Mouse (Mus musculus): ENCODE measurements around the gene Itih5.
A peak's percentile ranks its signal among the peaks of the same experiment; 100 is the strongest.

Itih5 gene

DNA sequence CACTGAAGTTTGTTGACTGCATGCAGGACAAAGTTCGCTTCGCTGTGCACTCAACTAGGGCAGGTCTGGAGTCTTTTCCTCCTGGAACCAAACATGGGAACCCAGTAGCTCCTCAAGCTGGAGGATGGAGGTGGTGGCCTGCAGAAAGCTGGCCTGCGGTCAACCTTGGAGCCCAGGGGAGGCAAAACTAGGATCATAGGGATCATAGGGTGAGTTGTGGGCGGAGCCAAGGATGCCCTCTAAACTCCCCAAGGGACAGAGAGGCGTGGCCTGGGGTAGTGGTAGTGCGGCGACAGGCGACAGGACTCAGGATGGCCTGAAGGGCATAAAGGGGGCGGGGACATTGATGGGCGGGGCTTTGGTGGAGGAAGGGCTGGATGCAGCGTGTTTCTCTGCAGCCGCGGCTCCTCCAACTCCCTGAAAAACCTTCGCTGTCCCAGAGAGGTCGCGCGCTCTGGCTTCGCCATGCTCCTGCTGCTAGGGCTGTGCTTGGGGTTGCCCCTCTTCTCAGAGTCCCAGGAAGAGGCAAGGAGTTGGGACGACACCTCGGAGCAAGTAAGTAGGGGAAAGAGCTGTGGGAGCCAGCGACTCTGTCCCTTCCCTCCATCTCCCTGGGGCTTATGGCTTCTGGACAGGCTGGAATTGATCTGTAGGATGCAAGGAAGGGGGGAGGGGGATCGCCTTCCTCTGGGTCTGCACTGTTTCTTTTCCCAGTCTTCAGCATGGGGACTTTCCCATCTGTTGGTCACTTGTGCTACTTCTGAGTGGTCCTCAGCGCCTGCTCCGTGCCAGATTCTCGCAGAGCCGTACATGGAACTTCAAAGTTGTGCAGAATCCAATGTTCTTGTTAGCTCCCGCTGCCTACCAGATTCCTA is at the start of gene Itih5:
Gene Itih5, plus strand, starts transcription at position 371 of the 875 bp plus-strand sequence.
- DNase-seq (ENCODE audit: low read depth, low spot score), result peak; percentile 42

DNA sequence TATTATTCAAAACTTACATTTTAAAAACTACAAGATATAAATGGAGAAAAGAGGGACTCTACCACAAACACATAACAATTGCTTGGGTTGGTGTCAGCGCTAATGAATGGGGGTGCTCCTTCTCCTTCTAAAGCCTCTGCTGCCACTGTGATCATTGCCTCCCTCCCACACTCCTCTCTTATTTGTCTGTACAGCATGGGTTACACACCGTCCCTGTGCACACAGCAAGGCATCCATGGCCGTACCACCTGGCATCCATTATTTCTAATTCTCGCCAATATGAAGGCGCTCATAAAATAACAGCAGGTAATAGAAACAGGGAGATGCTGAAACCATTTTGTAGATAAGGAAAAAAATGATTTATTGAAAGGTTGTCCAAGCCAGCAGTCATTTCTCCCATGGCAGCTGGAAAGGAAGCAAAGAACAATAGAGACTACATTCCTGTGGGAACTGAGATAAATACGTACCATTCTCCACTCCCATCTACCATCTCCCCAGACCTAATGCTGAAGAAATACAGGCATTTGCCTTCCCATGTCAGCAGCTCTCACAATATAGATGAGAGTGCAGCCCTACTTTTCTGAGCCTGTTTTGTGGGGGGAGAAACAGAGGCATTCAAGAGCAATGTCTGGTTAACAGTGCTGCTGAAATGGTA is 44.7 kb upstream of the Itih5 start:
- no peak for DNase-seq (ENCODE audit: low read depth, low spot score)

DNA sequence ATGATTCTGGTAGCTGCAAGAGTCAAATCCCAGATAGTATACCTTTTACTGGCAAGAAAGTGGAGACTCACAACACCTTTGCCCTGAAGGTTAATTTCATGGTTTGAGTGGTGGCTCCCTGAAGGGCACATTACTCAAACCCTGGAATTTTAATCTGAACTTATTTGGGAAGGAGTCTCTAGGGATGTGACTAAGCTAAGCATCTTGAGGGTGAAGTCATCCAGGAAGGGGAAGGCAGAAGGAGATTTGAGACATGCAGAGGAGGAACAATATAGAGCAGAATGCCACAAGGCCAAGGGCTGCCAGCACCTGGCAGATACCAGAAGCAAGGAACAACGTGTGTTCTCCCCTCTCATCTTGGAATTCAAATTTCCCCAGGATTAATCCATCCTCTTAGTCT is 34.6 kb upstream of the Itih5 start:
- no peak for DNase-seq (ENCODE audit: low read depth, low spot score)

DNA sequence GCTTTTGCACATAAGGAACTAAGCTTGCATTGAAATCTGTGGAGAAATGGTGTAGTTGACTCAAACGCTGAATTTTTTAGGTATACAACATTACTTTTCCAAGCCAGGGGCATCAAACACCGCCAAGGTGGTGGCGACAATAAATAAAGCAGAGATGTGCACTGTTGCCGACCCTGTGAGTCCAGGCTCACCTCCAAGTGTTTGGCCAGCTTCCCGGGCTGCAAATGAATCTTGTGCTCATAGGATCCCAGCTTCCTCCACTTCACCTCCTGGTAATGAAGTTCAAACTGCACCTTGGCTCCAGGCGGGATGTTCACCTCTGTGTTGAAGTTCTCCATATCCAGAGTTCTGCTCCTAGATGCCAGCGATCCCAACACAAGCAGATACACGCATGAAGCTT is 34.1 kb upstream of the Itih5 start:
- no peak for DNase-seq (ENCODE audit: low read depth, low spot score)

DNA sequence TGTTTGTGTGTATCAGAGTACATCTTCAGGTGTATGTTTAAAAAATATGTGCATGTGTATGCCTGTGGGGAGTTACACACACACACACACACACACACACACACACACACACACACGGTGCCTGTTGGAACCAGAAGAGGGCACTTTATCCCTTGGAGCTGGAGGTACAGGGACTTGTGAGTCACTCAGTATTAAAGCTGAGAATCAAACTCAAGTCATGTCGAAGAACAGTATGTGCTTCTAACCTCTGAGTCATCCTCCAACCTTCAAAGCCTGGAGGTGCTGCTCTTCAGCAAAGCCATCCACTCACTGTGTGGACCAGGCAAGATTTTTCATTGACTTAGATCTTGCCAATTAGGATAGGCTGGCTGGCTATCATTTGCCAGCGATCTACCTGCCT is 31.5 kb upstream of the Itih5 start:
- no peak for DNase-seq (ENCODE audit: low read depth, low spot score)

DNA sequence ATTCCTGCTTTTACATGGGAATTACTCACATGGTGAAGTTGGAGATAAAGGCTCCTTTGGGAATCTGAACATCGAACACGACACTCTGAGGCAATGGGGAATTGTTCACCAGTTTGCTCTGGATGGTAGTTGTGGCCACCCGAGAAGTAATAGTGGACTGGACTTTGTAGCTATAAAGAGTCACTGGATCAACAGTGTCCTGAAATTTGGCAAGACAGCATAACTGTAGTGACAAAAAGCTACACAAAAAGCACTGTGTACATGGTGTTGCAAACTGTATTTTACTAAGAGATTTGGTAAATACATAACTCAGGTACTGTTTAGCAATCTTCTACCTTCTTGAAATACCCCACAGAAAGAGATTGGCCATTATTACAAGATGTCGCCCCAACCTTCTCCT is 27.2 kb upstream of the Itih5 start:
- DNase-seq (ENCODE audit: low read depth, low spot score), result no peak

DNA sequence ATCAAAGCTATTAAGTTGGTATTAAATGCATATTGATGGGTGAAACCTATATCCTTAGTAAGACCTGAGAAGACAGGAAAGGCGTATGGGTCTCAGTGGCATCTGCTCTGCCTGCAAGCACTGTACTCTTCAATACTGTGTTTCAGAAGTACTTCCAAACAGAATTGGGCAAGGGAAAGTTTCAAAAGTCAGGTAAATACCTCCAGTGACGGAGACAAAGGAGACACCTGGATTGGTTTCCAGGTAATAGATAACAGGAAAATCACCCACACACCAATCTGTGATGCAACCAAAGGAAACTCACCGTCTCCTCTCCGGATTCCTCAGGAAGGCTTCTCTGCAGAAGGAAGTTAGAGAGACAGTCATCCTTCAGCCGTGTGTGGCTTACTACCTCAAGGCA is 25.9 kb upstream of the Itih5 start:
- no peak for DNase-seq (ENCODE audit: low read depth, low spot score)

DNA sequence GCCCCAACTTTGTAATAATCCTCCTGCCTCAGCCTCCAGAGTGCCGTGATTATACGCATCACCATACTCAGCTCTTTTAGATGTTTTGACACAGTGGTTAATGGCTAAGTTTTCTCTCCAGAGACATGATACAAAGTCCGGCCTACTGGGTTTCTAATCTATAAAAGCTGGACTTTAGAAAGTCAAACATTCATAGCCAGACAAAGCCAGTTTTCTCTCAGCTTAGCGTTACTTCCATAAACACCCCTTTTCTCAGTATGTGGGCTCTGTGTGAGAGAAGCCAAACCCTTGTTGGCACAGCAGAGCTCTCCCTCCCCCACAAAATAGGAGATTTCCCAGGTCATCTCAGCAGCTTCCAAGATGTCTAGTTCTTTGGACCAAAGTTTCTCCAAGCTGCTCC is 24.8 kb upstream of the Itih5 start:
- no peak for DNase-seq (ENCODE audit: low read depth, low spot score)

DNA sequence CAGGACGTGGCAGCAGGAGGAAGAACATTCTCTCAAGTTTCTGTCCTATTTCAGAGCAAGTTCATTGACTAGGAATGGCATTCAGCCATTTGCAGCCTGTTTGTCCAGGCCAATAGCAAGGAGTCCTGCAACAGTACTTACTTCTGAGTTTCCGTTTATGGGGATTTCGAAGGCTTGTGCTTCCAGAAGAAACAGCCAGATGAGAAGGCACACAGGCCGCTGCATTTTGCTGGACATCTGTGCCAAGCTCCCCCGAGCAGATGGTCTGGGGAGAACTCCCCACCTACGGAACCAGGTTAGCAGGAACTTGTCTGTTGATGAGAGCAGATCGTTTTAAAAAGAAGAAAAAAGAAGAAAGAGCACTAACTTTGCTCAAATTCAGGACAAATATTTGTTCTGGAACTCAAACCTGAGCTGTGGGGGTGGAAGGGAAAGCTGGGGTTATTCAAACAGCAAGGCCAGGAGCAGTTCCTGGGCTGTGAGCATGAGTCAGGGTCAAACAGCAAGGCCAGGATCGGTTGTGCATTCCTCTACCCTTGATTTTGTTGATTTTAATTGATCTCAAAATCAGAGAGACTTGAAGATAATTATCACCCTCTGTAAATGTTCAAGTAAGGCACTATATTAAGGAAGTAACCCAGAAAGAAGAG is 22.9 kb upstream of the Itih5 start:
- DNase-seq (ENCODE audit: low read depth, low spot score), result no peak

DNA sequence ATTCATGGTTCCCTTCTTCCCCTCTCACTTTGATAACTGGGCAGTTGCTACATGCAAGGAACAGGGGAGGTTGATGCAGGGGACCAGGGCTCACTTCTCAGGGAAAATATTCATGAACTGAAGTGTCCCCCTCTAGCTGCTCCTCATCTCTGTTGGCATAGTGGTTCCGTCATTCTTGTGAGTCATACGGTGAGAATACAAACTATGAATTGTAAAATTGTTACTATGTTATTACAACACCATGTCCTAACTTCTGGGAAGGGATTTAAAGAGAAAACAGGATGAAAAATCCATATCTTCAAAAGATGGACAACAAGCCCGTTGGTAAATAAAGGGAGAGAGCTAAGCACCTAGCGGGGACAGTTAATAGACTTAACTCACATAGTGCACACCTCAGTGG is 22.1 kb upstream of the Itih5 start, which contains the start of gene Itih2:
Gene Itih2, minus strand, starts transcription at position 101 of the 400 bp plus-strand sequence.
- no peak for DNase-seq (ENCODE audit: low read depth, low spot score)

DNA sequence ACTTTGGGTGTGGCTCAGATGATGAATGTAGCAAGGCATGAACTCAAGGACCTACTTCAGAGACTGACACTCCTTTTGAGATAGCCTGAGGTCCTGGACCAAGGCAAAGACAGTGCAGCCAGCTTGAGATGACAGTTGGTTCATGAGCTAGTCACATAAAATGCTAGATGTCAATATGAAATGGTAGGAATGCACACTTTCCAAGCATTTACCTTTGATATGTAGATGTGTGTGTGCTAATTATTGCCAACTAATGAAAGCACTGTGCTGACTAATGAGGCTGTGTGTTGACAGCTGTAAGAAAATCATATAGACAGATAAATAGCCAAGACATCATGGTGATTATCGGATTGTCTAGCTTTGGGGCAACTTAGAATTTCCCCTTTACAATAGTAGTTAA is 21.2 kb upstream of the Itih5 start:
- no peak for DNase-seq (ENCODE audit: low read depth, low spot score)

DNA sequence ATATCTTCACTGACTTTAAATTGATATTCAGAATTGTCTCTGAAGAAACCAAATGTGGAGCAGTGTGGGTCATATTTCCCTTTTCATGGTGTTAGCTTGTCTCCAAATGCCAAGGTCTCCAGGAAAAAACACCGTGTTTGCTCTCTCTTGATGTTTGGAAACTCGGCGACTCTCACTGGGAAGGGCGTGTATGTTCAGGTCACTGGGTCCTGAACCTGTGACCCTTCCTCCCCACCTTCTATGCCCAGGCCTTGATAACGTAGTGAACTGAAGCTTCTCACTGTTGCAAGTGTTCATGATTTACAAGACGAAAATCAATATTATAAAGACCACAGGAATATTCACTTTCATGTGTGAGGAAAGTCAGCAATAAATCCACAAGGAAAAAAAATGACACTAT is 19.4 kb upstream of the Itih5 start:
- no peak for DNase-seq (ENCODE audit: low read depth, low spot score)

DNA sequence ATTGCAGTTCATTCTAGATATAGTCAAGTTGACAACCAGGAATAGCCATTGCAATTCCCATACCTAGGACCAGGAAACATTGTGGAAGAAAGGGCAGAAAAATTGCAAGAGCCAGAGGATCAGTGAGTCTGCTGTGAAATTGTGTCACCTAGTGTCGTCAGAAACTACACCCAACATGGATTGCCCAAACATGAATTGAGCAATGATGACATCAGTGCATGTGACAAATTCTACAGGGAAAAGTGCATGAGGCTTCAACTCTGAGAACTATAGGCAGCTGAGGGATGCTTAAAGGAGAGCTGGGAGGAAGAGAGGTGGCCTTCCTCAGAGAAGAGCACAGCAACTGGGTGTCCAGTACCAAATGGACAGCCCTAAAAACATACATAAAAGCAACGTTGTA is 16.1 kb upstream of the Itih5 start:
- DNase-seq (ENCODE audit: low read depth, low spot score), result no peak

DNA sequence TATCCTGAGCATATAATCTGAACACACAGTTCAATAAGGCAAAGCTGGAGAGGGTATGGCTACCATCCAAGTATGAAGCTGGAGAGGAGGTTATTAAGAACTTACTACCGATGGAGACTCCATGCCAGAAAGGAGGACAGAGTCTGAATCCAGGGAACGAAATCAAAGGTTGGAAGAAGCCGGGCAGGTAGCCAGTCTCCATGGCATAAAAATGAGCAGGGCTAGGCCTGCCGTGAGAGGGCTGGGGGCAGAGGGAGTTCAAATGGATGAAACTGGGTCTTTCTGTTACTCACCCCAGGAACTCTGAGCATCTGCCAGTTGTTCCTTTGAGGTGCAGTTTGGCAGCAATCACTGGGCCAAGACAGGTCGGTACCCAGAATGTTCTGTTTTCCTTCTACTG is 12.9 kb upstream of the Itih5 start:
- no peak for DNase-seq (ENCODE audit: low read depth, low spot score)

DNA sequence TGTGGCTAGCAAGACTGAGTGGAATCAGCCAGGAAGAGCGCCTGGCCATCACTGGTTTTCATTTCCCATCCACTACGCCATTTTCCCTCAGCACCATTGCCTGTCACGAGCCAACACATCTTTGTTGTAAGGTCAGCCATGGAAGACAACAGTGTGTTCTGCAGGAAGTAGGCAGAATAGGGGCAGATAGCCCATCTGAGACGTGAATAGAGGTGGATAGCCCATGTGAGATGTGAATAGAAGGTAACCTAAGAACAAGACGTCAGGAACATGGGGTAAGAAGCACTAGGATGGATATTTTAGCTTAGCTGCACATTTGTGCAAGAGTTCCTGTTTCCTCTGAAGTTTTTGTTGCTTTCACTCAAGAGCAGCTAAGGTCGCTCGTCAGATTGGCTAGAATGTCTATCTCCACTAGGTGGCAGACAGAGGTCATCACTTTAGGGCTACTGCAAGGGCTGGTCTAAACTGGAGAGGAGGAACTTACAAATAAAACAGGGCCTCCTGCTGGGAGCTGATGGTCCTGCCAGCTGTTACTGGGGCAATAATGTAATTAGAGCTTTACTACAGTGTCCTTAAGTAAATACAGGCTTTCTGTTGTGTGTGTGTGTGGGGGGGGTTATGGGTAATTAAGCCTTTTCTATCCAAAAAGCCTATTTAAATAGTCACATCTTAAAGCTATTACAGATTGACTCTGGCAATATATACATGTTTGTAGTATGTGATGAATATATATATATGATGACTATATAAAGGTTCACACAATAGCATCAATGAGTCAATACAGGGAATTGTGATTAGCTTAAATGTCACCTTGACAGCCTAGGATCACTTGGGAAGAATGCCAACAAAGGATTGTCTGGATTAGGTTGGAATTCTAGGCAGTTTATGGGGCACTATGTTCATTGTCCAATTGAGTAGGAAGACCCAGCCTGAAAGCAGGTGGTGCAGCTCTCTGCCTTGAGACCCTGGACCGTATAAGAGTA is 10.6 kb upstream of the Itih5 start:
- DNase-seq (ENCODE audit: low read depth, low spot score), result peak; percentile 61

DNA sequence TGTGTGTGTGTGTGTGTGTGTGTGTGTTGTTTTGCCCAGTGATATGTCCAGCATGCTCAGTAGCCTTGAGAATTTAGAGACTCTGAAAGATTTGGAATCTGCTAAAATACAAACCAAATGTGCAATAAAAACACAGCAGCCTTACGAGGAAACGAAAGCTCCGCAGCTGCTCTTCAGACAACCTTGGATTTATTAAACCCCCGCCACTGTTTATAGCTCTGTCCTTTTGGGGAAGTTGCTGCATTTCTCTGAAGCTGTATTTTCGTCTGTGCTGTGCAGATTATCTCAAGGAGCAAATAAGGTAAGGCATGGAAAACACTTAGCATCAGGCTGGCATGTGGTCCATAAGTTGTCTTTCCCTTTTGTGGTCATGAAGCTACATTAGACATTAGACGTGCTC is 7.9 kb upstream of the Itih5 start:
- no peak for DNase-seq (ENCODE audit: low read depth, low spot score)

DNA sequence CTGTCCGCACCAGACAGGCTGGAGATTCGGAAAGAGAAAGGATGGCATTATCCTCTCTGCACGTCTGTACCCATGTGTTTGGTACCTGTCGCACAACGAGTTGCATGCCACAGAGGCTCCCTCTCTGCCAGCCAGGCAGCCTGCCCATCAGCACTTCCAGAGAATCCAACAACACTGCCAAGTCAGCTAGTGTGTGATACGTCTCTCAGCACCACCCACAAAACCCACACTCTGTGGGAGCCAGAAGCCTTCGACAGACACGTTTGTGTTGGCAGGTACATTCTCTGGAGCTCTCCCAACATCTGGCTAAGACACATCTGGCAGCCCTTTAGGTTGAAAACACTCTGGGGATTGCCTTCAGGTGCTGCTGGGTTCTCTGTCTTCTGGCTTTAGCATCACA is 6.2 kb upstream of the Itih5 start:
- DNase-seq (ENCODE audit: low read depth, low spot score), result no peak

DNA sequence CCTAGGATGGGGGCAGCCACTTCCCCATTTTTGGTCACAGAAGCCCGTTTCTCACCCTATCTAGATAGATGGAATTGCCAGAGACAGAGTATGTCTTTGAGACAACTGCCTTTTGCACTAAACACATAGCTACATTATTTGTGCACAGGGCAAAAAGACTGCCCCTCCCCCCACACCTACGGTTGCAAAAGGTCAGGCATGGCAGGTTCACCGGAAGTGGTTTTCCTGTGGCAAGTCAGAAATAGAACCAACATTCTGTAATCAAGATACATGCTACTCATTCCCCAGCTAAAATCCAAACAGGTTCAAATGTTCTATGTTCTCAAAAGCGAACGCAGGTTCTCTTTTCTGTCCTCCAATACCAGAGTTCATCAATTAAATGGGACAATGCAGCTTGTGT is 781 bp upstream of the Itih5 start:
- no peak for DNase-seq (ENCODE audit: low read depth, low spot score)

DNA sequence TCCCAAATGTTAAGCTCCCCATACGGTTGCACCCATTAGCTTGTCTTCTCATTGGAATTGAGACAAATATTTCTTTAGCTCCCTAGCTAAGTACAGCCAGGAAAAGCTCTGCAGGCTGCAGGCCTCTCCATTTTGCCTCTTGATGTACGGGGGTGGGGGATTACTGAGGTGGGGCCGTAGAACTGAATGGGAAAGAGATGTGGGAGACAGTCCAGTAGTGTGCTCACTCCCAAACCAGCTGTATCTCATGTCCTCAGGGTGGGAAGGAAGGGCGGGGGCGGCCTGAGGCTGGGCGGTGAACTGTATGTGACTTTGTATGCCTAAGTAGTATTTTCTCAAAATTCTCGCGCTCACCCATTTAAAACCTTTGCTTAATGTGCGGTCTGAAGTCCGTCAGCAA is 3.8 kb downstream of the Itih5 start:
- no peak for DNase-seq (ENCODE audit: low read depth, low spot score)

DNA sequence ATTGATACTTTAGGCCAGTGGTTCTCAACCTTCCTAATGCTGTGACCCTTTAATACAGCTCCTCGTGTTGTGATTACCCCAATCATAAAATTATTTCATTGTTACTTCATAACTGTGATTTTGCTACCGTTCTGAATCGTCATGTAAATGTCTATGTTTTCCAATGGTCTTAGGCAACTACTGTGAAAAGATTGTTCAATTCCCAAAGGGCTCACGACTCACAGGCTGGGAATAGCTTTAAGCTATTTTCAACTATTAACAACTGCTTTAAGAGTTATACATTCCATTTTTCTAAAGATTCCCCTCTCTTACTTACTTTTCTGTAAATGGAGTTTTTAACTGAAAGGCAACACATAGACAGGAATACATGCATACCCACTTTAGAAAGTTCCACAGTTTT is 8.6 kb downstream of the Itih5 start:
- no peak for DNase-seq (ENCODE audit: low read depth, low spot score)

DNA sequence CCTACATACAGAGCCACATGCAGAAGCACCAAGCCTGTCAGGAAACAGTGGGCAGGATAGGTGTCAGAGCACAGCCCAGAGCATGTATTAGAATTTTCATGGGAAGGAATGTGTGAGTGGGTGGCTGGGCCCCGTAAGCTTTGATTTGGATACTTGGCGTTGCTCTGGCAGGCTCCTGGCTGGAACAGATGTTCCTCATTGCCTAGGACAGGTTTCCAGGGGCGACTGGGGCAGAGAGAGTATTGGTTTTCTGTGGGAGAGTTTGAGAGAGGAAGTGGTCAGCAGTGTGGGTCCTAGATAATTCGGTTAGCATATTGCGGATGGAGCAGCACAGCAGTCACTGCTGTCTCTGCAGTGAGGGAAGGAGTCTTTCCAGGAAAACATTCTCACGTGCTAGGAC is 13.3 kb downstream of the Itih5 start:
- no peak for DNase-seq (ENCODE audit: low read depth, low spot score)

DNA sequence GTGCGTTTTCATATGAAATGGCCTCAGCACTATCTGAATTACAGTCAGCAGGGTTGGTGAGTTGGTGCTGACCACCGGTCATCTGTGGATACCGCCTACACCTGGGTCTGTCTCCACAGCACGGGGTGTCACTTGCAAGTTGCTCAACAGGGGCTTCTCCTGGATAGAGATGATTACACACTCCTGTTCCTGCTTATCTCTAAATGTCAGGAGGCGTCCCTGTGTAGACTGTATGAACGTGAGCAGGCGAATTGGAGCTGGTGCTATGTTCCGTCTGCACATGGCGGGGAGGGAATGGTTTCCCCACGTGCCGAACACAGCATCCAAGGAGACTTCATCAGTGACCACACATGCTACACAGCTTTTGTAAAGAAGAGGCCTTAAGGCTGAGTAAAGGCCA is 13.9 kb downstream of the Itih5 start:
- DNase-seq (ENCODE audit: low read depth, low spot score), result no peak

Data from embryo, embryonic 11.5 days (tissue).